Mouse (Mus musculus) kidney, adult 2 months (tissue): ENCODE data around the gene Clstn3.

Source experiments
- CTCF ChIP-seq: fragments of 200-500 bp; conservative IDR thresholded peaks from 2 replicates; pipeline ENCODE4 v1.5.1; 2011; ENCODE audit warnings: low read depth, mild to moderate bottlenecking, control low read depth, low read length, moderate library complexity, mixed read lengths; ENCODE audit not compliant: insufficient read depth, insufficient read length
- POLR2A ChIP-seq: fragments of 200-500 bp; IDR thresholded peaks from one replicate; pipeline ENCODE4 v1.6.1; 2011; ENCODE audit warnings: low read depth, low read length, control low read depth

GRCm38 (mm10) chr6:124472801-124473200 lies 8.2 kb upstream of the Clstn3 start:
- TF ChIP-seq POLR2A (no peak), CTCF (peak; percentile 88)
